Mouse (Mus musculus): ENCODE results near the gene Snap23.

- TF ChIP-seq POLR2A (IDR thresholded peaks at IDR 0.05; ENCODE audit: low read depth, low read length) (no peak), CTCF (conservative IDR thresholded peaks at IDR 0.05; ENCODE audit: insufficient read depth, insufficient read length, low read depth, low read length) (no peak)
Observed at GRCm38 (mm10) chr2:120631521-120631920, 64.0 kb downstream of the Snap23 start.

Measured in kidney, adult 2 months (tissue).